28 mouse cellular contexts compared by ENCODE assay signal in genomic region chr3:156817452-156817851, GRCm38 (mm10).
DNase-seq lines count a peak whose midpoint lies in the region; ATAC-seq and TF ChIP-seq lines count a peak whose summit lies in the region.
"Had no signal": no experiment of that assay in that cellular context is flagged by ENCODE, and none has a peak within 500 bp of the region (broad histone marks: within the 10 kb centered on the region; RNA-seq: fewer than 3 reads in every experiment).

No protein-coding gene starts in this region.

- peaks cover 6% of the 10 kb centered on the region for H3K4me1 ChIP-seq in kidney, embryonic 15.5 days
- no peaks in the 10 kb centered on the region for H3K4me1 ChIP-seq in kidney, adult 2 months (ENCODE audit: control insufficient read depth, insufficient read depth, low read length)
- H3K4me1 ChIP-seq in limb, embryonic 14.5 days (ENCODE audit: control insufficient read depth, insufficient read depth, low read length), result peaks cover 4% of the 10 kb centered on the region; the same call in 1 of the 2 replicates
- H3K4me1 ChIP-seq: embryonic facial prominence, embryonic 13.5 days; forebrain, embryonic 12.5 days; forebrain, embryonic 15.5 days; heart, embryonic 10.5 days; heart, embryonic 13.5 days; hindbrain, embryonic 12.5 days had no signal

- TF ChIP-seq CTCF in kidney, adult 2 months (conservative IDR thresholded peaks at IDR 0.05; ENCODE audit: insufficient read depth, insufficient read length, low read depth, low read length), result no peak

- peak; percentile 6 for DNase-seq in embryo, embryonic 11 days
- DNase-seq in embryo, embryonic 10.5 days (ENCODE audit: low spot score), result no peak
- no peak for DNase-seq in kidney, adult 2 months
- peak; percentile 17 to 45 for DNase-seq in kidney, postnatal 4 days
- no peak for DNase-seq in kidney, adult 9 months
- peak; percentile 4 for DNase-seq in limb, embryonic 14.5 days (ENCODE audit: low spot score)
- no peak for DNase-seq in cerebellum, adult 9-11 months
- DNase-seq: adrenal gland, adult 8-10 months; adrenal gland, postnatal 25 days; cerebellum, adult 11-12 months; cerebellum, adult 8-10 months; cerebellum, postnatal 14 days; gastrocnemius, postnatal 10 days; gastrocnemius, postnatal 36 days; heart, adult 2 months; heart, postnatal 14 days; heart, postnatal 4 days had no signal

- H3K9me3 ChIP-seq in kidney, embryonic 15.5 days (replicated peaks), result no peaks in the 10 kb centered on the region
- no peaks in the 10 kb centered on the region for H3K9me3 ChIP-seq in limb, embryonic 14.5 days (ENCODE audit: control insufficient read depth, low read length)
- H3K9me3 ChIP-seq: embryonic facial prominence, embryonic 10.5 days; embryonic facial prominence, embryonic 13.5 days; forebrain, embryonic 12.5 days; forebrain, embryonic 15.5 days; heart, embryonic 10.5 days; heart, embryonic 13.5 days; hindbrain, embryonic 12.5 days had no signal

- 16% methylated on average over 6 of the region's 6 CpGs for WGBS in kidney, embryonic 15.5 days
- 12% methylated on average over 6 of the region's 6 CpGs for WGBS in kidney, adult 2 months
- WGBS in limb, embryonic 14.5 days, result 21% methylated on average over 6 of the region's 6 CpGs

- no peaks in the 10 kb centered on the region for H3K36me3 ChIP-seq in kidney, embryonic 15.5 days
- no peaks in the 10 kb centered on the region for H3K36me3 ChIP-seq in kidney, adult 2 months (ENCODE audit: control insufficient read depth, insufficient read depth, low read length)
- no peaks in the 10 kb centered on the region for H3K36me3 ChIP-seq in limb, embryonic 14.5 days (ENCODE audit: control insufficient read depth, insufficient read depth, low read length)
- H3K36me3 ChIP-seq: embryonic facial prominence, embryonic 10.5 days; embryonic facial prominence, embryonic 13.5 days; forebrain, embryonic 12.5 days; forebrain, embryonic 15.5 days; heart, embryonic 10.5 days; heart, embryonic 13.5 days; hindbrain, embryonic 12.5 days had no signal

- TF ChIP-seq POLR2A in kidney, adult 2 months (IDR thresholded peaks at IDR 0.05; ENCODE audit: low read depth, low read length), result no peak
- TF ChIP-seq POLR2A in limb, embryonic 14.5 days (IDR thresholded peaks at IDR 0.05; ENCODE audit: borderline replicate concordance, extremely low read depth, insufficient read depth, insufficient read length), result no peak

- H3K4me2 ChIP-seq in kidney, embryonic 15.5 days, result no peak overlapping the region
- H3K4me2 ChIP-seq in limb, embryonic 14.5 days (replicated peaks; ENCODE audit: low read depth, low read length, severe bottlenecking), result no peak overlapping the region
- H3K4me2 ChIP-seq: embryonic facial prominence, embryonic 13.5 days; forebrain, embryonic 12.5 days; forebrain, embryonic 15.5 days; heart, embryonic 13.5 days; hindbrain, embryonic 12.5 days had no signal

- no peak overlapping the region for H3K9ac ChIP-seq in kidney, embryonic 15.5 days
- no peak overlapping the region for H3K9ac ChIP-seq in limb, embryonic 14.5 days (ENCODE audit: low read depth, low read length, severe bottlenecking)
- H3K9ac ChIP-seq: embryonic facial prominence, embryonic 13.5 days; forebrain, embryonic 12.5 days; forebrain, embryonic 15.5 days; heart, embryonic 13.5 days; hindbrain, embryonic 12.5 days had no signal

- peak overlapping the region; percentile 45; the same call in 1 of the 2 replicates for H3K27ac ChIP-seq in kidney, embryonic 15.5 days
- H3K27ac ChIP-seq in kidney, adult 2 months (ENCODE audit: insufficient read depth, low read depth, low read length), result no peak overlapping the region
- no peak overlapping the region for H3K27ac ChIP-seq in limb, embryonic 14.5 days (replicated peaks; ENCODE audit: low read depth, low read length)
- H3K27ac ChIP-seq: embryonic facial prominence, embryonic 10.5 days; embryonic facial prominence, embryonic 13.5 days; forebrain, embryonic 12.5 days; forebrain, embryonic 15.5 days; heart, adult 2 months; heart, embryonic 10.5 days; heart, embryonic 13.5 days; hindbrain, embryonic 12.5 days had no signal

- no peak overlapping the region for H3K4me3 ChIP-seq in kidney, embryonic 15.5 days (replicated peaks)
- no peak overlapping the region for H3K4me3 ChIP-seq in kidney, adult 2 months (ENCODE audit: insufficient read depth, low read depth, low read length)
- H3K4me3 ChIP-seq in limb, embryonic 14.5 days (replicated peaks; ENCODE audit: low read length), result no peak overlapping the region
- H3K4me3 ChIP-seq: embryonic facial prominence, embryonic 10.5 days; embryonic facial prominence, embryonic 13.5 days; erythroblast, embryonic 14.5 days; forebrain, embryonic 12.5 days; forebrain, embryonic 15.5 days; heart, adult 2 months; heart, embryonic 10.5 days; heart, embryonic 13.5 days; hindbrain, embryonic 12.5 days had no signal

- peak; percentile 75 for ATAC-seq in kidney, embryonic 15.5 days (replicated peaks; ENCODE audit: low FRiP score)
- no peak for ATAC-seq in limb, embryonic 14.5 days (ENCODE audit: low FRiP score, low read depth)
- ATAC-seq: activated CD4-positive, CD25-positive, alpha-beta regulatory T cell, adult 4 months; forebrain, embryonic 15.5 days; hindbrain, embryonic 16.5 days had no signal

- no peaks in the 10 kb centered on the region for H3K27me3 ChIP-seq in kidney, embryonic 15.5 days
- no peaks in the 10 kb centered on the region for H3K27me3 ChIP-seq in kidney, adult 2 months (replicated peaks; ENCODE audit: control insufficient read depth, insufficient read depth, low read length)
- H3K27me3 ChIP-seq in limb, embryonic 14.5 days (ENCODE audit: control insufficient read depth, insufficient read depth, low read length), result no peaks in the 10 kb centered on the region
- H3K27me3 ChIP-seq: embryonic facial prominence, embryonic 13.5 days; forebrain, embryonic 12.5 days; forebrain, embryonic 15.5 days; heart, embryonic 13.5 days; hindbrain, embryonic 12.5 days had no signal

Comparison
In these comparisons a context has a peak if more than half of its experiments do, and no peak if none do; other contexts are left out.
1. DNase-seq: peak in embryo, embryonic 11 days (single experiment), kidney, postnatal 4 days (2 of 2) and limb, embryonic 14.5 days (single experiment); none in embryo, embryonic 10.5 days (single experiment), kidney, adult 2 months (single experiment), kidney, adult 9 months (single experiment) and cerebellum, adult 9-11 months (single experiment).